Mouse (Mus musculus) thymus, adult 2 months (tissue): ENCODE measurements around the gene Sap30l. TPM values are rescaled to one million over a fixed set of nuclear protein-coding genes. Genes with fewer than 3 reads are reported as not detected.
"Not testable (repeated sequence)": the region's sequence is repeated elsewhere in the genome, so short reads cannot be mapped to it uniquely, and the experiment has no call there.

Experiments
- DNase-seq: peaks from one replicate; pipeline ENCODE4 v3.0.0; 2021
- H3K27ac ChIP-seq: fragments of 200-500 bp; 2 replicates; pipeline ENCODE4 v1.5.1; 2012; ENCODE audit warnings: low read length, control low read depth; ENCODE audit not compliant: control insufficient read depth, insufficient read depth
- H3K27me3 ChIP-seq: fragments of 200-500 bp; 2 replicates; pipeline ENCODE4 v1.6.1; 2012; ENCODE audit warnings: mild to moderate bottlenecking, low read length, moderate library complexity, mixed read lengths; ENCODE audit not compliant: control insufficient read depth, insufficient read depth
- H3K36me3 ChIP-seq: fragments of 200-500 bp; 2 replicates; pipeline ENCODE4 v1.6.1; 2012; ENCODE audit warnings: mild to moderate bottlenecking, low read length, moderate library complexity; ENCODE audit not compliant: control insufficient read depth, insufficient read depth
- H3K4me1 ChIP-seq: fragments of 200-500 bp; replicated peaks from 2 replicates; pipeline ENCODE4 v1.6.1; 2012; ENCODE audit warnings: low read length; ENCODE audit not compliant: control insufficient read depth, insufficient read depth
- H3K4me3 ChIP-seq: fragments of 200-500 bp; 2 replicates; pipeline ENCODE4 v1.5.1; 2012; ENCODE audit warnings: mild to moderate bottlenecking, low read length, control low read depth, moderate library complexity; ENCODE audit not compliant: control insufficient read depth, insufficient read depth
- CTCF ChIP-seq: fragments of 200-500 bp; IDR thresholded peaks from 2 replicates; pipeline ENCODE4 v1.5.1; 2012; ENCODE audit warnings: mild to moderate bottlenecking, control low read depth, low read length, moderate library complexity, borderline replicate concordance; ENCODE audit not compliant: control insufficient read depth, poor library complexity, insufficient read depth; ENCODE audit errors: extremely low read depth
- POLR2A ChIP-seq: fragments of 200-500 bp; IDR thresholded peaks from 2 replicates; pipeline ENCODE4 v1.6.1; 2012; ENCODE audit warnings: mild to moderate bottlenecking, low read length, control low read depth, moderate library complexity; ENCODE audit not compliant: control insufficient read depth, poor library complexity, insufficient read depth; ENCODE audit errors: extremely low read depth
- WGBS: fragments of 180-500 bp; shearing (Covaris S2); methylation state at CpG from one replicate; pipeline ENCODE4 v1.1.7; 2018; 5-methylcytosine and 5-hydroxymethylcytosine counted together
- polyA plus RNA-seq: library from polyadenylated mRNA; depleted of rRNA; stranded (reverse); fragments of >200 nt; gene quantifications from 2 replicates; pipeline ENCODE4 v1.2.3, GENCODE M21; 2012

Gene Sap30l
- polyA plus RNA-seq, 1 experiment = 37.1 TPM

DNA sequence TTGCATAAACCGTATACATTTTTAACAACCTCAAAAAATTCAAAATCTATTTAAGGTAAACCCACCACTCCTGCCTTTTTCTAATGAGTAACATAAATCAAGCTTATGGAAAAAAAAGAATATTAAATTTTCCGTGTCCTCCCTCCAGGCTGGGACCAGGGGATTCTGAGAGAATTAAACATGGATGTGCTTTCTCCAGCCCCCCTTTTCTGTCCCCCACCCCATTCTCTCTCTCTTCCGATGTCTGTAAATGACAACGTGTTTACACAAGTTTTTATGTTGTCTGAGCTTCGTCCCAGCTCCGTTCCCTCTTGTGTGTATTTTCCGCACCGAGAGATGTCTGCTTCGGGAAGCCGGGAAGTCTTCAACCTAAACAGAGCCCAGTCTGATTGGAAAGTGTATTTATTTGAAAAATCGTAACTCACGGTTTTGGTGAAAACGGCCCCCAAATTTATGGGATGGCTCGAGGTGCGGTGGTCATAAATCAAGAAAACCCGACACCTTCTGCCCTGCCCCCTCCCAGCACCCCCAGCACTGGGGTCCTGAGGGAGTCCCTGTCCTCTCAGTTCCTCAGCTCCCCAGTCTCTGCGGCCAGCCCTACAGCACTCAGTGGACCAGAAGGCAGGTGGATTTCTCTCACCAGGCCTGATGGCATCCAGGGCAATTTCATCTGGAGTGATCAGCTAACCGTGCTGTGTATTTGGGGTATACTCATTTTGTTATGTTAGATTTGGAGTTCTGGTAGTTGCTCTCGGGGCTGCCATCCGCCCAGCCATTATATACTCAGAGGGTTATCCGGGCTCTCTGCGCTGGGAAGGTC is 36.6 kb downstream of the Sap30l start:
- no peak for DNase-seq
- Histone ChIP-seq H3K27me3 (peaks cover 35% of the 10 kb centered on the region), H3K4me3 (no peak overlapping the region), H3K36me3 (no peaks in the 10 kb centered on the region), H3K4me1 (no peaks in the 10 kb centered on the region), H3K27ac (no peak overlapping the region)
- 27% methylated on average over 22 of the region's 22 CpGs for WGBS
- TF ChIP-seq CTCF (no peak), POLR2A (no peak)

DNA sequence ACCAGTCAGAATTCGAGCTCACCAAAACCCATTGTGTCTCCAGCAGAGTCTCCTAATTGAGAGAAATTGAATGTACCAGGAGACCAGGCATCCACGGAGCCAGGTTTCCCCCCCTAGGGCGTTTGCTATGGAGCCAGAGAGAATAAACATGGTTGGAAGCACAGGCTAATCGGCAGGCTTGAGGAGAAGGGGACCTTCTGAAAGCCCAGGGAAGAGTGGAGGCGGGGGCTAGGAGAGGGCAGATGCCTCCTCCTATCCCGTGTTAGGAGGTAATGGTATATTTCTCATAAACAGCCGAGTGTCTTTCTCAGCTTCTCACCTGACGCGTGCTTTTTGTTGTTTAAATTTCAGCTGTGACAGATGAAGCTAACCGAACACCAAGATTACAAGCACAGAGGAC is 39.5 kb downstream of the Sap30l start:
- Histone ChIP-seq H3K27ac (no peak overlapping the region), H3K4me1 (no peaks in the 10 kb centered on the region), H3K4me3 (no peak overlapping the region), H3K27me3 (peaks cover 22% of the 10 kb centered on the region), H3K36me3 (no peaks in the 10 kb centered on the region)
- no peak for DNase-seq
- WGBS = 43% methylated on average over 10 of the region's 10 CpGs
- TF ChIP-seq CTCF = no peak
- TF ChIP-seq POLR2A = no peak

DNA sequence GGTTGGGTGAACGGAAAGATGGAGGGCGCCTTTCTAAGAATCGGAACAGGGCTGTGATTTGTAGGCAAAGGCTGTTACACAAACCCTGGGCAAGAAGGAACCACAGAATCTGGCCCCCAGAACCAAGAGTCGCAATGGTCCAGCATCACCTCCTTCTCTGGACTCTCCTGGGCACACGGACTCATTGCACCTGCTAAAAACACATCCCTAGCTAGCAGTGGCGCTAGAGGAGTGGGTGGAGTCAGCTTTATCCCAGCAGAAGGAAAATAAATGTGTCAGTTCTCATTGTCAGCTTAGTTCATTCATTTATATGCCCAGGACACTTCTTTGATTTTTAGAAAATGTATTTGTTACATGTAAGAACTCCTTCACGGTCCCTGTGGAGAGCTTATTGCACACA is 40.0 kb downstream of the Sap30l start:
- no peak overlapping the region for H3K4me3 ChIP-seq
- WGBS = 56% methylated on average over 7 of the region's 7 CpGs
- TF ChIP-seq POLR2A (no peak), CTCF (no peak)
- H3K4me1 ChIP-seq = no peaks in the 10 kb centered on the region
- peaks cover 22% of the 10 kb centered on the region for H3K27me3 ChIP-seq
- DNase-seq = no peak
- H3K27ac ChIP-seq = no peak overlapping the region
- no peaks in the 10 kb centered on the region for H3K36me3 ChIP-seq

DNA sequence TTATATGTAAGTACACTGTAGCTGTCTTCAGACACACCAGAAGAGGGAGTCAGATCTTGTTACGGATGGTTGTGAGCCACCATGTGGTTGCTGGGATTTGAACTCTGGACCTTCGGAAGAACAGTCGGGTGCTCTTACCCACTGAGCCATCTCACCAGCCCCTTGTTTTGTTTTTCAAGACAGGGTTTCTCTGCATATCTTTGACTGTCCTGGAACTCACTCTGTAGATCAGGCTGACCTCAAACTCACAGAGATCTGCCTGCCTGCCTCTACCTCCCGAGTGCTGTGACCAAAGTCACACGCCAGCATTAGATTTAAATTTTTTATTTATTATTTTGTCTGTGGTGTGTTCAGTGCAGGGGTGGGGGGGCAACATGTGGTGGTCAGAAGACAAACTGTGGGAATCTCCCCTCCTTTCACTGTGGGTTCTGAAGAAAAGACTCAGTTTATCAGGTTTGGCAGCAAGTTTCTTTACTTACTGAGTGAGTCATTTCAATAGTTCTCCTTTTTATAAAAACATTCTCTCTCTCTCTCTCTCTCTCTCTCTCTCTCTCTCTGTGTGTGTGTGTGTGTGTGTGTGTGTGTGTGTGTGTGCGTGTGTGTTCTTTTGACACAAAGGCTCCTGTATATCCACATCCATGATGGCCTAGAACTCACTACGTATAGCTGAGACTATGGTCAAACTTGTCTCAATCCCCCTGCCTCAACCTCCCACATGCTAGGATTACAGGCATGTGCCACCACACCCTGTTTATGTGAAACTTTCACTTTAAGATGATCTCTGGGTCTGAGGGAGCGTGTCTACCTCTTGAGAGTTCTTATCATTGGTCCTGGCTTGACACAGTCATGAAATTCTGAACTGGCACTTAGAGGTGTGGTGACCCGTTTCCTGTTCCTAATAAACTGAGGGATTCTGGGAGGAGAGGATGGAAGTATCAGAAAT is 45.3 kb downstream of the Sap30l start:
- H3K4me1 ChIP-seq, H3K4me3 ChIP-seq, H3K27ac ChIP-seq, H3K36me3 ChIP-seq, DNase-seq, H3K27me3 ChIP-seq: not testable (repeated sequence)
- WGBS = 80% methylated on average over 9 of the region's 9 CpGs

DNA sequence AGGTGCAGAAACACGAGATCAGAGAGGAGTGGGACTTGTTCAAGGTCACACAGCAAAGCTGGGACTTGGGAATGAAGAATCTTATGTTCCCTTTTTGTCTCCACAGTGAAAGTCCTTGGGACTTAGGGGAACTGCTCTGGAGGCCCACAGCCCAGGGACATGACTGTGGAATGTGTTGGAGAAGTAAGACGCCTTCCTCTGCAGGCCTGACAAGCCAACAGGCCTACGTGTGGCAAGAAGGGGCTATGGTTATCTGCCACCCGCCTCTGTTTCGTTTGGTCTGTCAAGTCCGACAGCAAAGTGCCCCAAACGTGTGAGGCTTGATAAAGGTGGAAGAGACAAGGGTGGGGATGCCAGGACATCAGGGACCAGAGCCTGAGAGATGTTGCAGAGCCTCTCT is 46.0 kb downstream of the Sap30l start:
- H3K4me3 ChIP-seq = no peak overlapping the region
- no peaks in the 10 kb centered on the region for H3K4me1 ChIP-seq
- no peak for DNase-seq
- 80% methylated on average over 7 of the region's 7 CpGs for WGBS
- no peaks in the 10 kb centered on the region for H3K36me3 ChIP-seq
- TF ChIP-seq CTCF (no peak), POLR2A (no peak)
- no peaks in the 10 kb centered on the region for H3K27me3 ChIP-seq
- H3K27ac ChIP-seq = no peak overlapping the region

DNA sequence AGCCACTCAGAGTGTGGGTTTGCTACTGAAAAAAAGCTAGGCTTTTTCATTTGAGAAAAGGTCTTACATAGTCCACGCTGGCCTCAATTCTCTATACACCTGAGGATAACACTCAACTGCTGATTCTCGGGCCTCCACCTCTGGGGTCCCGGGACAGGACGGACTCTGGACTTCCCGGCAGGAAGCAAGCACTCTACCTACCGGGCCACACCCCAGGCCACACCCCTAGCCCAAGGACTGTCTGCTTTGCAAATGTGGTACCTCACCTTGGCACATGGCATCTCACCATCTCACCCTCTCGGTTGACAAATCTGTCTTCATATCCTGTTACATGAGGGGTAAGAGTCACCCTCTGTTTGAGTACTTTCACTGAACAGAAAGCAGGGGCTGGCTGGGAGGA is 48.9 kb downstream of the Sap30l start:
- 63% methylated on average over 7 of the region's 7 CpGs for WGBS
- DNase-seq = no peak
- no peaks in the 10 kb centered on the region for H3K27me3 ChIP-seq
- no peak overlapping the region for H3K4me3 ChIP-seq
- no peaks in the 10 kb centered on the region for H3K36me3 ChIP-seq
- no peak overlapping the region for H3K27ac ChIP-seq
- no peak for TF ChIP-seq CTCF
- TF ChIP-seq POLR2A = no peak
- no peaks in the 10 kb centered on the region for H3K4me1 ChIP-seq
